Mouse (Mus musculus) heart, embryonic 16.5 days (tissue): ENCODE measurements at regions not wholly inside any gene's neighbourhood (a gene's known extent, or its start where the extent isn't known, plus 50 kb on each side); places are given as distances from the start of the nearest gene placed in this dataset.
A peak's percentile ranks its signal among the peaks of the same experiment; 100 is the strongest.

ENCODE experiments used
- ATAC-seq: fragments of 200-750 bp; cut with Nextera tagmentation; replicated peaks from 2 replicates; pipeline ENCODE4 v1.8.0; 2017; ENCODE audit warnings: moderate number of reproducible peaks; ENCODE audit not compliant: insufficient read depth, low FRiP score; ENCODE audit errors: extremely low read depth
- H3K27ac ChIP-seq: fragments of 300-500 bp; sonication (generic); 2 replicates; pipeline ENCODE4 v1.5.1; 2014; ENCODE audit warnings: mild to moderate bottlenecking, low read length, control low read depth, moderate library complexity
- H3K27me3 ChIP-seq: fragments of 300-500 bp; sonication (generic); 2 replicates; pipeline ENCODE4 v1.6.1; 2014; ENCODE audit warnings: low read length, mixed read lengths; ENCODE audit not compliant: control insufficient read depth, insufficient read depth
- H3K36me3 ChIP-seq: fragments of 300-500 bp; sonication (generic); 2 replicates; pipeline ENCODE4 v1.6.1; 2014; ENCODE audit not compliant: control insufficient read depth, insufficient read depth
- H3K4me1 ChIP-seq: fragments of 300-500 bp; sonication (generic); 2 replicates; pipeline ENCODE4 v1.6.1; 2014; ENCODE audit warnings: low read length, mixed read lengths; ENCODE audit not compliant: control insufficient read depth, insufficient read depth
- H3K4me2 ChIP-seq: fragments of 300-500 bp; sonication (generic); 2 replicates; pipeline ENCODE4 v1.6.1; 2014; ENCODE audit warnings: low read depth, mild to moderate bottlenecking, control low read depth, low read length
- H3K4me3 ChIP-seq: fragments of 300-500 bp; sonication (generic); 2 replicates; pipeline ENCODE4 v1.5.1; 2014; ENCODE audit warnings: mild to moderate bottlenecking, control low read depth, low read length
- H3K9ac ChIP-seq: fragments of 300-500 bp; sonication (generic); 2 replicates; pipeline ENCODE4 v1.6.1; 2014; ENCODE audit warnings: low read length, control low read depth
- H3K9me3 ChIP-seq: fragments of 300-500 bp; sonication (generic); replicated peaks from 2 replicates; pipeline ENCODE4 v1.6.1; 2016; ENCODE audit warnings: low read length; ENCODE audit not compliant: control insufficient read depth
- WGBS: fragments of 180-500 bp; shearing (Covaris S2); extraction: QIAGEN DNeasy Blood & Tissue Kit; methylation state at CpG from one replicate; pipeline ENCODE4 v1.1.7; 2014; 5-methylcytosine and 5-hydroxymethylcytosine counted together

DNA sequence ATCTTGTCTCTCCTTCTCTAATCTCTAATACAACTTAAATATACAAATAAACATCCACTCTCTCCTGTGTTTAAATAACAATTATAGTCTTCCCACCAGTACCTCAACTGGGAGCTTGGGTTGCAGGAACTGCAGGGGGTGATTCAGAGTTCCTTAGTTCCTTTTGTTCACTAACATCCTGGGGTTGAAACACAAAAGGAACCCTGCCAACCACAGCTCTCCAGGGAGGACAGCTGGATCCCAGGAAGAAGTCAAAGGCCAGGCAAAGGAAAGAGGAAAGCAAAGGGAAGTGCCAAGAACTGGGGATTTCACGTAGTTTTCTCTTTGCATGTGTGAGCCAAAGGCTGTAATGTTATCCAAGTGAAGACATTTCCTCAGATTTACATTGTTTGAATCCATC lies 296.1 kb downstream of the Cbln4 start:
- 0 out of 2 replicates have a peak, but pooled peaks cover 2% of the 10 kb centered on the region for H3K36me3 ChIP-seq
- no peaks in the 10 kb centered on the region for H3K27me3 ChIP-seq
- no peak overlapping the region for H3K9ac ChIP-seq
- no peak overlapping the region for H3K27ac ChIP-seq
- H3K4me1 ChIP-seq, result peaks cover 3% of the 10 kb centered on the region; the same call in 1 of the 2 replicates
- 0 out of 2 replicates have a peak, but pooled peaks cover 7% of the 10 kb centered on the region for H3K9me3 ChIP-seq
- 48% methylated on average over 1 of the region's 1 CpGs for WGBS
- H3K4me2 ChIP-seq, result no peak overlapping the region
- no peak for ATAC-seq
- H3K4me3 ChIP-seq, result no peak overlapping the region

- no peak overlapping the region for H3K9ac ChIP-seq
- no peaks in the 10 kb centered on the region for H3K27me3 ChIP-seq
- no peak overlapping the region for H3K27ac ChIP-seq
- H3K4me3 ChIP-seq, result no peak overlapping the region
- H3K4me1 ChIP-seq, result peaks cover 3% of the 10 kb centered on the region; the same call in 1 of the 2 replicates
- WGBS, result 13% methylated on average over 2 of the region's 2 CpGs
- no peak overlapping the region for H3K4me2 ChIP-seq
- H3K36me3 ChIP-seq, result 0 out of 2 replicates have a peak, but pooled peaks cover 2% of the 10 kb centered on the region
- ATAC-seq, result peak; percentile 58; the same call in 1 of the 2 replicates
- 0 out of 2 replicates have a peak, but pooled peaks cover 7% of the 10 kb centered on the region for H3K9me3 ChIP-seq
Observed at GRCm38 (mm10) chr2:171743111-171743510, 300.2 kb downstream of the Cbln4 start.

DNA sequence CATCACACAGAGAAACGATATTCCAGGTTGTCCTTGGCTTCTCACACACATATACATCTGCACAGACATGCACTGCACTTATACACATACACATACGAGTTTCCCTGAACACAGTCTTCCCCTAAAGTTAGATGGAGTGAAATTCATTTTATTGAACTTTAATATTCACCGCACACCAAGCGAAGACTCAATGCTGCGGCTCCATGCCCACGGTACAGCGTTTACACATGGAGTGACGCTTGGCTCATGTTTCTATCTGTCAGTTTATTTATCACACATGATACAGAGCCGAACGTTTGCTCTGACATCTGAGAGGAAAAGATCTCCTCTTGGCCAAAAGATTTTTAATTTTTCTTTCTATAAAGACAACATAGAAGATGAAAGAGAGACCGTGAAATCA lies 300.6 kb downstream of the Cbln4 start:
- H3K27me3 ChIP-seq, result no peaks in the 10 kb centered on the region
- H3K36me3 ChIP-seq, result 0 out of 2 replicates have a peak, but pooled peaks cover 2% of the 10 kb centered on the region
- H3K4me3 ChIP-seq, result no peak overlapping the region
- H3K4me1 ChIP-seq, result peaks cover 3% of the 10 kb centered on the region; the same call in 1 of the 2 replicates
- WGBS, result 35% methylated on average over 11 of the region's 11 CpGs
- H3K9ac ChIP-seq, result no peak overlapping the region
- no peak overlapping the region; the same call in 1 of the 2 replicates for H3K4me2 ChIP-seq
- ATAC-seq, result no peak
- H3K9me3 ChIP-seq, result 0 out of 2 replicates have a peak, but pooled peaks cover 7% of the 10 kb centered on the region
- H3K27ac ChIP-seq, result no peak overlapping the region

GRCm38 (mm10) chr2:171737761-171738160 lies 305.5 kb downstream of the Cbln4 start:
- Histone ChIP-seq H3K9me3 (no peaks in the 10 kb centered on the region), H3K4me1 (peaks cover 3% of the 10 kb centered on the region; the same call in 1 of the 2 replicates), H3K36me3 (no peaks in the 10 kb centered on the region), H3K4me2 (no peak overlapping the region), H3K4me3 (no peak overlapping the region), H3K9ac (no peak overlapping the region), H3K27ac (no peak overlapping the region), H3K27me3 (no peaks in the 10 kb centered on the region)
- 90% methylated on average over 8 of the region's 8 CpGs for WGBS
- ATAC-seq, result no peak

DNA sequence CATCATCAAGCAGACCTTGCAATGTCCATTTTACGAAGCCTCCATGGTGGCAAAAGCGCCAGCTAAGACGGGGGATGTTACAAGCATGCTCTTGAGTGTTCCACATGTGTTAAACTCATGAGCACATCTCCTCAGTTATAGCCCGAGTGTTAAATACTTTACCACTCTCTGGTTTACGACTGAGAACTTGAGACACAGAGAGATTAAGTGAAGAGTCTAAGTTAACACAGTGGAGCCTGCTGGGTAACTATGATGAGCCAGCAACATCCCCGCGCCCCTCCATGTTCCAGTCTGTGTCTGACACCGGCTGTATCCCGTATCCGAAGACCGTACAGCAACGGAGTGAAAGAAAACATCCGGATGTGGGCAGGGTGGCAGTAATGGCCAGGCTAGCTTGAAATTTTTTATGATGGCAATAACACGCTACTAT lies 308.2 kb downstream of the Cbln4 start:
- Histone ChIP-seq H3K4me1 (no peaks in the 10 kb centered on the region), H3K27ac (no peak overlapping the region), H3K4me2 (no peak overlapping the region), H3K9ac (no peak overlapping the region), H3K36me3 (no peaks in the 10 kb centered on the region), H3K9me3 (no peaks in the 10 kb centered on the region), H3K4me3 (no peak overlapping the region), H3K27me3 (no peaks in the 10 kb centered on the region)
- ATAC-seq, result no peak
- WGBS, result 72% methylated on average over 14 of the region's 14 CpGs

GRCm38 (mm10) chr2:171734634-171734987 lies 308.7 kb downstream of the Cbln4 start:
- Histone ChIP-seq H3K9ac (no peak overlapping the region), H3K27ac (no peak overlapping the region), H3K9me3 (no peaks in the 10 kb centered on the region), H3K27me3 (no peaks in the 10 kb centered on the region), H3K36me3 (no peaks in the 10 kb centered on the region), H3K4me1 (no peaks in the 10 kb centered on the region), H3K4me3 (no peak overlapping the region), H3K4me2 (no peak overlapping the region)
- WGBS, result 77% methylated on average over 4 of the region's 4 CpGs
- no peak for ATAC-seq

DNA sequence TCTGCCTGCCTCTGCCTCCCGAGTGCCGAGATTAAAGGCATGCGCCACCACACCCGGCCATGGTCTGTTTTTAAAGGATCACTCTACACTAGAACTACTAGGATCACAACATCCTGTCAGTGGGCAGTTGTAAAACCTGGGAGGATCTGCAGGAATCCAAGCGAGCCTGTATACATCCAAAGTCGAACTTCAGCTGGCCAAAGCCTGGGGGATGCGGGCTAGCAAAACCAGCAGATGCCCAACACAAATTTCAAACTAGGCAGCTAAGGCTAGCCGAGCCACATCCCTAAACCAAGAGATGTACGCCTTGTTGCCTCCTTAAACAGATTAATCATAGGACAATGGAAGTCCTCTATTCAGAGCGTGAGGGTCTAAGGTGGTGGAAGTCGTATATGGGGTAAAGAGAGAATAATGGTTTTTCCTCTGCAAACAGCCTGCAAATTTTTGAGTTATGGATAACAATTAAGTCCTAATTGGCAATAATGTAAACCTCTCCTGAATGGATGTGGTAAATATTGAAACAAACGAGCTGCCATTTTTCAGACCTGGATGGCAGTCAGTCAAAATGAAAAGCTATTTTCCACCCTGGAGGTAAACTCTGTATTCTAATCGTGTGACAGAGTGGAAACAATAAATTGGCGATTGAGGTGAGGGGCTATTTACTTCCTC lies 309.2 kb downstream of the Cbln4 start:
- 77% methylated on average over 14 of the region's 14 CpGs for WGBS
- no peaks in the 10 kb centered on the region for H3K9me3 ChIP-seq
- H3K27ac ChIP-seq, result no peak overlapping the region
- H3K4me2 ChIP-seq, result no peak overlapping the region
- H3K4me3 ChIP-seq, result no peak overlapping the region
- ATAC-seq, result no peak
- H3K4me1 ChIP-seq, result no peaks in the 10 kb centered on the region
- H3K9ac ChIP-seq, result no peak overlapping the region
- H3K27me3 ChIP-seq, result no peaks in the 10 kb centered on the region
- no peaks in the 10 kb centered on the region for H3K36me3 ChIP-seq

DNA sequence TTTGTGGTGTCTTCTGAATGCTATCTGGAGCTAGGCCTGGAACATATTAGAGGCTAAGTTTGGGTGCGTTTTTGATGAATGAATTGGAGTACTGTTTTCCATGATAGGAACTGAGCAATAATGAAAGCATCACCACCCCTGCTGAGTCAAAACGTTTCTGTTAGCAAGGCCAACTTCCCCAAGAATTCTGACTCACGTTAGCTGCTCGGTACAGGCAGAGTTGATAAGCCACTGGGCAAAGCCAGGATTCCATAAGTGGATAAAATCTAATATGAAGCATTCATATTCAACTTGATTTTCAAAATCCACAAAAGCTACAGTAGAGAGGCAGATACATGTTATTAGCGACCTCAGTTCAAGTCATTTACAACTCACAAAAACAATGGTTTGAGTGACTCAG lies 324.0 kb downstream of the Cbln4 start:
- H3K27me3 ChIP-seq, result no peaks in the 10 kb centered on the region
- H3K4me1 ChIP-seq, result no peaks in the 10 kb centered on the region
- WGBS, result 59% methylated on average over 5 of the region's 5 CpGs
- no peak overlapping the region for H3K4me3 ChIP-seq
- no peaks in the 10 kb centered on the region for H3K36me3 ChIP-seq
- H3K9me3 ChIP-seq, result 0 out of 2 replicates have a peak, but pooled peaks cover 2% of the 10 kb centered on the region
- no peak for ATAC-seq
- no peak overlapping the region for H3K4me2 ChIP-seq
- no peak overlapping the region for H3K9ac ChIP-seq
- no peak overlapping the region for H3K27ac ChIP-seq

- no peaks in the 10 kb centered on the region for H3K36me3 ChIP-seq
- no peak overlapping the region for H3K27ac ChIP-seq
- WGBS, result 86% methylated on average over 5 of the region's 5 CpGs
- H3K4me1 ChIP-seq, result no peaks in the 10 kb centered on the region
- ATAC-seq, result no peak
- no peak overlapping the region for H3K4me3 ChIP-seq
- H3K9me3 ChIP-seq, result no peaks in the 10 kb centered on the region
- no peak overlapping the region for H3K9ac ChIP-seq
- H3K4me2 ChIP-seq, result no peak overlapping the region
- no peaks in the 10 kb centered on the region for H3K27me3 ChIP-seq
Observed at GRCm38 (mm10) chr2:171718855-171719254, 324.4 kb downstream of the Cbln4 start.
